Mouse (Mus musculus) cerebellum, adult 9-10 months (tissue): ENCODE data around the gene Mum1.
A peak's percentile ranks its signal among the peaks of the same experiment; 100 is the strongest.

Source experiments
- DNase-seq: peaks from one replicate; pipeline ENCODE4 v3.0.0; 2022

The Mum1 gene

DNA sequence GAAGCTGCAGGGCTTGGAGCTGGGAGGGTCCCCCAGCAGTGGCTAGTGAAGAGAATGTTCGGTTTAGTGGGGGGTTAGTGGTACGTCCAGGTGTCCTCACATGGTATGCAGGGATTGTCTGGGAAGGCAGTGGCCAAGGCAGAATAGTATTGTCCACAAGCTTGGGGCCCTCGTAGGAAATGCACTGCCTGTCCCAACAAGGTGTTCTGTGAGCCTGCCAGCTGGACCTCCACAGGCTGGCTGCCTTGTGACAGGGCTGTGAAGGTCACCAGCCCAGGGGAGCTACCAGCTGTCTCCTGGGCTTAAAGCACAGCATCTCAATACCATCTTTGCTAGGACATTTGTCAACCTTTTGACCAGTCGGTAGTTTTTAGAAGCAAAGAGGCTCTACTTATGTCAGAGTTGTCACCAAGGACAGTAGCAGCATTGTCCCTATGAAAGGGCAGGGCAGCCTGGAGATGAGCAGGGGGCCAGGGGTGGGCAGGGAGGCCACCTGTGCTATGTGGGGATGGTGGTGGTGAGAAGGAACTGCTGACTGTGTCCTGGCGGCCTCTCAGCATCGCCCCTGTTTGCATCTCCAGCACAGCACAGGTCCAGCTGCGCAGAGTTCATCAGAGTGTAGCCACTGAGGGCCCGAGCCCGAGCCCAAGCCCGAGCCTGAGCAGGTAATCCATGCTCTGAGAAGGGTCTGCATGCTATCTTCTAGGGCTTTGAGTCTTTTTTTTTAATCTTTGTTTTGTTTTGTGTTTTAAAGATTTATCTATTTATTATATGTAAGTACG is 26.4 kb downstream of the Mum1 start:
- no peak for DNase-seq

DNA sequence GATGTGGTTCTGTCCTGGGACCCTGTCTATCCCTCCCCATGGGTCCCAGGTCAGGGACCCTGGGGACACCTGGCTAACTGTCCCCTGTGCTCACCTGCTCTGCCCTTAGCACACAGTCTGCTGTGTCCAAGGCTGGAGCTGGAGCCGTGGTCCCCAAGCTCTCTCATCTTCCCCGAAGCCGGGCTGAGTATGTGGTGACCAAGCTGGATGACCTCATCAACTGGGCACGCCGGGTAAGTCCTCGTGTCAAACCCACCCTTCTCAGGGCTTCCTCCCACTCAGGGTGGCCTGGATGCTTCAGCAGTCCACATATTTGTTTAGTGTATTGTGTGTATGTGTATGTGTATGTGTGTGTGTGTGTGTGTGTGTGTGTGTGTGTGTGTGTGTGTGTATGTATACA is 27.3 kb downstream of the Mum1 start:
- DNase-seq, result no peak

DNA sequence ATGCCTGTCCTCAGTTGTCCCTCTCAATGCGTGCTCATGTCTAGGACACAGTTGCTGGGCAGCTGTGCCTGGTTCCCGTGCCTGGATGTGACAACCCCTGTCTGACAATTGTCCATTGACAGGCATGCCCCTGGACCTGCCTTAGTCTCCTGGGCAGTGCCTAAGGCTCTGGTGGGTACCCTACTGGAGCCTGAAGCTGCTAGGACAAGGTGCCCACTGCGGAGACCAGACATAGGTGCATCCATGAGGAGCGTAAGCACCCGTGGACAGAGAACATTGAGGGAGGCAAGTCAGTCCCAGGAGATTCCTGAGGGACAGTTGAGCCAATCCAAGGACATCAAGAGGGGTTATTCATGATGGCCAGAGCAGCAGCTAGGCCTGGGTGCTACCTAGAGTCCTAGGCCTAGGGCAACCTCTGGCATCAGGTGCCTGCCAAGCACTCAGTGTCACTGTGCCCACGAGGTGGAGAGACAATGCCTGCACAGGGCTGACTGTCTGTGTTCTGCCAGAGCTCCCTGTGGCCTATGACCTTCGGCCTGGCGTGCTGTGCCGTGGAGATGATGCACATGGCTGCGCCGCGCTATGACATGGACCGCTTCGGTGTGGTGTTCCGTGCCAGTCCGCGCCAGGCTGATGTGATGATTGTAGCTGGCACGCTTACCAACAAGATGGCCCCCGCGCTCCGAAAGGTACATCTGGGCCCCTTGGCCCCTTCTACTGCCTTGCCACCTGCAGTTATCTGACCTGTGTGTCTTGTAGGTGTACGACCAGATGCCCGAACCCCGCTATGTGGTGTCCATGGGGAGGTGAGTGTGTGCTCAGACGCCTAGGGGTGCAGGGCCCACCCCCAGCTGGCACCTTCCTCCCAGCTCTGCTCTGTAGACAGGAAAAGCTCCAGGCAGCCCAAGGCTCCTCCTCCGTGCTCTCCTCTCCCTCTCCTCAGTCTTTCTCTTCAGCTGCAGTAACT is 28.4 kb downstream of the Mum1 start:
- DNase-seq, result no peak

DNA sequence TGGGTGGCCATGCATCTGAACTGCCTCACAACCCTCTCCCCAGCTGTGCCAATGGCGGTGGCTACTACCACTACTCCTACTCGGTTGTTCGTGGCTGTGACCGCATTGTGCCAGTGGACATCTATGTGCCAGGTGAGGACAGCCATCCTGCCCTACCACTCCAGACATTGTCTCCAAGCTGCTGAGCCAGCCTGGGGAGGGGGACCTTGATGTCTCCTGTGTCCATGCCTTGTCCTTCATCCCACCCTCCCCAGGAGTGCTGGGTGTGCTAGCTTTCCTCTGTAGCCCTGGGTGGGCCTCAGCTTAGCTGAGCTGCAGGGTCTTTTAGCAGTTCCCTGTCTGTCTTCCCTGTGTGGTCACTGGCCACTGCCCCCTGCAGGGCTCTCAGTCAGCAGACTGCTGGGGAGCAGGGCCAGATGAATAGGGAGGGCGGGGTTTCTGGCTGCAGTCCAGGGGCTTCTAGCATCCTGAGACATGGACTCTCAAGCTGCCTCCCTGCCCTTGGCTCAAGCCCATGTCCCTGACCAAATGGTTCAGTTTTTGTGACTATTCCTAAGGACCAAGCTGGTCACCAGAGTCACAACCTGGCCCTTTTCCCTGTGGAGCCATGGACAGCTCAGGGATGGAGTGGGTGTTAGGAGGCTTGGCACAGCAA is 29.8 kb downstream of the Mum1 start:
- no peak for DNase-seq

DNA sequence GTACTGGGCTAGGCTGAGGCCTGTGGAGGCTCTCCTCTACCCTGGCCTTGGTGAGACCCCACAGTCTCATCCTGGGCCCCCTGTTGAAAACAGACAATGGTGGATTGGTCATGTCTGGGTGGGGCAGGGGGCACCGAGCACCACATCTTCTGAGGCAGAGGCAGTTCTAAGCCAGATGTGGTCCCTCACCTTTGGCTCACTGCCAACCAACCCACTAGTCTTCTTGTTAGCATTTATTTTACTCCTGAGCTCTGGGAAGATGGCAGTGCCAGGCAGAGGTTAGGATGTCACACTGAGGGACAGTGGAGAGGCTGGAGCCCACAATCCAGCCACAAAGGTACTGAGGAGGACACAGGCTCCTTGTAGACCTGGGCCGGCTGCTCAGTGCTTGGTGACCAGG is 31.7 kb downstream of the Mum1 start:
- peak; percentile 62 for DNase-seq

DNA sequence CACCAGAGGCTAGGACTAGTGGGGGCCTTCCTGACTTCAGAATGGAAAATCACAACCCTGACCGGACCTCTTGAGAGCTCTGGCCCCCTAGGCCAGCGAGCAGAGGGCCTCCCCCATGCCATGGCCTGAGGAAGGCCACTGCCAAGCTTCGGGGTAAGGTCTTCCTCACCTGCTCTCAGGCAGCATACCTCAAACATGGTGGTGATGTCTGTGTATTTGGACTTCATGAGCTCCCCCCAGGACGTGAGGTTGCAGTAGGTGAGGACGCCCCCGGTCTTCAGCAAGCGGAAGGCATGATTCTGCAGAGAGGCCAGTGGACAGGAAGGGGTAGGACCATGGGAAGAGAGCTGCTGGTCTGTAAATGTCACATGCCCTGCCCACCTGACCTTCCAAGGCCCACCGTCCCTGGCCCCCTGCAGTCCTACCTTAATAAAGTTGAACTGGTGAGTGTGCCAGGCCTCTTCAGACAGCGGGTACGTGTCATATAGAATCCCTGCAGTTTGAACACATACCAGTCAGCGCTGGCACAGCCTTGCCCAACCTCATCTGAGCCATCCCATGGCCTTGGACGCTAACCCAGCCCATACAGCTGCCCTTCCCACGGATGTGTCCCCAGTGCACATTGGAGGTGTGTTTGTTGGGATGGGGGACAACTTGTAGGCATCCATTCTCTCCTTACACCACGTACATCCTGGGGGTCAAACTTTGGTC is 32.7 kb downstream of the Mum1 start:
- peak; percentile 66 for DNase-seq

DNA sequence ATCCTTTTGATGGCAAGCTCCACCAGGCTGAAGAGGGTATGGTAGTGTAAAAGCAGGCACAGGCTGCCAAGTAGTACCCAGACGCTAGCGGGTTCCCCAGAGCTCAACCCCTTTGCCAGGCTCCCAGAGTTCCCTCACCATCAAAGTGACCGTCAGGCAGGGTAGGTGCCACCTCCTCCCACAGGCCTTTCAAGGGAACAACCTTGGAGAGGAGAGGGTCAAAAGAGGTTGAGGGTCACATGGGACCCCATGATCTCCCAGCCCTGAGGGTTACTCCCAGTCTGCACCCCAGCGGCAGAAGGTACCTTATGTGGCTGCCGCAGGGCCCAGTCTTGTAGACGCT is 33.2 kb downstream of the Mum1 start:
- DNase-seq, result no peak

DNA sequence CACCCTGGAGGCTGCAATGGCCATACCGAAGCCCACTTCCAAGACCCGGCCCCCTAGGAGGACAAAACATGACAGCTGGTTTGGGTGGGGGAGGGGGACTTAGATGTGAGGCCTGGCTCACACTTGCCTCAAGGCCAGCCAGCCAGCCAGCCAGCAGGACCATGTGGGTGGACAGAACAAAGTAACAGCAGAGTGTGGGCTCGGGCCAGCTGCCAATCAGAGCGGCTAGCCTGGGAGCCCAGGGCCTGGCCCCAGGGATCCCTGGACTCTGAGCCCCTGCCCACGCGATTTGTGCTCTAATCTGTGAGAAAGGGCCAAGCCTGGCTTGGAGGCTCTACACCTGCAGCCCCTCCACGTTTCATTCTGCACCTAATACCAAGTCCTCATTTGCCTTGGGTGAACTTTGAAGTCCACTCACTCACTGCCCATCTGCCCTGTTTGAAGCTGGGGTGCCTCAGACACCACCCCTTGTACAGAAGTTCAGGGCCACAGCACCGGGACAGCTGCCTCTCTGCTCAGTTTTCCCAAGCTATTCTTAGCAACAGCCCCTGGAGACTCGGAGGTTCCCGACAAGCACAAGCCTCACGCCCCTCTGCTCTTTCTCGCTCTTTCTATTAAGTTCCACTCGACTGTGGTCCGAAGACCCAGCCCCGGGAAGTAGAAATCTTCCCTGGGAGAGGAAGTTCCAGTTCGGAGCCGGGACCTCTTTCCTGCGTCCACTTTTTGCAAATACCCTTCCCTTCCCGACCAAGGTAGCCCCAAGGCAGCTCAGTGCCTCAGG is 33.8 kb downstream of the Mum1 start:
- peak; percentile 83 for DNase-seq

DNA sequence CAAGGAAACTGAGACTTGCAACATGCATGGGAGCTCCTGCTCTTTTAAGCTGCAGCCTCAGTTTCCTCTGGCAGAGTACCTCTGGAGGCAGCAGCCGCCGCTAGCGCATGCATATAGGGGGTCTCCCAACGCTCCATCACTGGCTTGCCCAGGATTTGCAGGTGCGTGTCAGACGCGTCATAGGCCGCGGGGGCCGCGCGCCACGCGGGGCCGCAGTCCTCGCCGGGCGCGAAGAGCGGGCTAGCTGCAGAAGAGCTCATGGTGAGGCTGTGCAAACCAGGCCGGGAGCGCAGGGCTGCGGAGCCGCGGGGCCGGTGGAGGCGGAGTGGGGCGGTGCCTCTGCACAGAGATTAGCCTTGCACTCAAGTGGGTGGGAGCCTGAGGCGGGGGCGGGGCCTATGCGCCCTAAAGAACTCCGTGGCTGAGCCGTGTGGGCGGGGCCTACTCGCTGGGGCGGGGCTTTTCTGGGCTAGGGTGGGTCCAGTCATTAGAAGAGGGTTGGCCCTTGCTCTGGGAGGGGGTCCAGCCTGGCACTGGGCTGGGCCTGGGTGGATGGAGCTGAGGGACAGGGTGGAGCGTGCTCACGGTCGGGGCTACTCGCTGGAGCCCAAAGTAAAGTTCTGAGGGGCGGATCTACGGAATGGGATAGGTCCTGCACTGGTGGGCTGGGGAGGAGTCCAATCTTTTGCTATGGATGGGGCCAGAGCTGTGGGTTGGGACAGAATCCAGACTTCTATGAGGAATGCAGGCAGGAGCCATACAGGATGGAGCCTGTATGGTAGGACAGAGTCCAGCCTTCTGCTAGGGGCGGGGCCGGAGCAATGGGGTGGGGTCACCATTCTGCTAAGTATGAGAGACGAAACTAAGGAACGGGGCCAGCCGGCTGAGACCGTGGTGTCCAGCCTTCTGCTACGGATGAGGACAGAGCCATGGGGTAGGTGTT is 34.7 kb downstream of the Mum1 start, which contains the start of the genes Gamt and Dazap1:
TSS of gene Gamt (minus strand) at position 371 of the 943 bp plus-strand sequence.
TSS of gene Dazap1 (plus strand) at position 845 of the 943 bp plus-strand sequence.
- peak; percentile 93 for DNase-seq

DNA sequence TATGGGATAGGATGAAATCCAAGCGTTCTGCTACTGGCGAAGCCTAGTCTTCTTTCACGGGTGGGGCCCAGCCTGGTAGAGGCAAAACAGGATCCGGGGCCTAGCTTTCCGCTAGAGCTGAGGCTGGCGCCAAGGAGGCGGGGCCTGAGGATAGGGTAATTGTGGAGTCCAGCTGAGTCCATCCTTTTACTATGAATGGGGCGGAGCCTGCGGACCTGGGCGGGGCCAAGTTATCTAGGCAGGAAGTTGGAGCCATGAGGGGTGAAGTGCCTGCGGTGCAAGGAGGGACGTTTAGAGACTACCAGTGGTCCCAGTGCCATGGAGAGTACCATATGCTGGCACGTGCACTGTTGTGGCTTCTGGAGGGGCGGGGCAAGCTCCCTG is 35.3 kb downstream of the Mum1 start:
- peak; percentile 95 for DNase-seq

DNA sequence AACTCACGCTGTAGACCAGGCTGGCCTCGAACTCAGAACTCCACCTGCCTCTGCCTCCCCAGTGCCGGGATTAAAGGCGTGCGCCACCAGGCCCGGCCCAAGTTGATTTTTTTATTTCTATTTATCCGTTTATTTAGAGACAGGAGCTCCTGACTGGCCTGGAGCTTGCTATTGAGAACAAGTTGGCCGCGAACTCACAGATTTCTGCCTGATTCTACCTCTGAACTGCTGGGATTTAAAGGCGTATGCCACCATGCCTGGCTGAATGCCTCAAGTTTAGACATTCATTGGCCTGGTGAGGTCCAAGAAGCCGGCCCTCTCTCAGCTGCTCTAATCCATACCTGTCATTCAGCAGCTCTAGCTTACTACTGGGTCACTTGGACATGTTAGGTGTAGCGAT is 35.9 kb downstream of the Mum1 start:
- peak; percentile 64 for DNase-seq

DNA sequence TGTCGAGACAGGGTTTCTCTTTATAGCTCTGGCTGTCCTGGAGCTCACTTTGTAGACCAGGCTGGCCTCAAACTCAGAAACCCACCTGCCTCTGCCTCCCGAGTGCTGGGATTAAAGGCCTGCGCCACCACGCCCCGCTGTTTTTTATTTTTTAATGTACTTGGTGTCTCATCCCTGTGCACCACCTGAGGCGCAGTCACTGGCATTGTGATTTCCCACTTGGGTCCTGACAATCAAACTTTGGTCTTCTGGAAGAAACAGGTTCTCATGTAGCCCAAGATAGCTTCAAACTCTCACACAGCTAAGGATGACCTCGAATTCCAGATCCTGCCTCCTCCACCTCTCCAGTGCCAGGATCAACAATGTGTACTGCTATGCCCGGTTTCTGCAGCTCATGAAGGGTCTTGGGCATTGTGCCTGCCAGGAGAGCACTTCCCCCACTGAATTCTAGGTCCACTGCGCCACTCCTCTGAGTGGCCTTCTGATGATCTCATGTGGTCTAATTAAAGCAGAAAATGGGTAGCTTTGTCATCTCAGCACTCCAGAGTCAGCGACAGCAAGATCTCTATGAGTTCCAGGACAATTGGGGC is 36.6 kb downstream of the Mum1 start:
- DNase-seq, result peak; percentile 70

DNA sequence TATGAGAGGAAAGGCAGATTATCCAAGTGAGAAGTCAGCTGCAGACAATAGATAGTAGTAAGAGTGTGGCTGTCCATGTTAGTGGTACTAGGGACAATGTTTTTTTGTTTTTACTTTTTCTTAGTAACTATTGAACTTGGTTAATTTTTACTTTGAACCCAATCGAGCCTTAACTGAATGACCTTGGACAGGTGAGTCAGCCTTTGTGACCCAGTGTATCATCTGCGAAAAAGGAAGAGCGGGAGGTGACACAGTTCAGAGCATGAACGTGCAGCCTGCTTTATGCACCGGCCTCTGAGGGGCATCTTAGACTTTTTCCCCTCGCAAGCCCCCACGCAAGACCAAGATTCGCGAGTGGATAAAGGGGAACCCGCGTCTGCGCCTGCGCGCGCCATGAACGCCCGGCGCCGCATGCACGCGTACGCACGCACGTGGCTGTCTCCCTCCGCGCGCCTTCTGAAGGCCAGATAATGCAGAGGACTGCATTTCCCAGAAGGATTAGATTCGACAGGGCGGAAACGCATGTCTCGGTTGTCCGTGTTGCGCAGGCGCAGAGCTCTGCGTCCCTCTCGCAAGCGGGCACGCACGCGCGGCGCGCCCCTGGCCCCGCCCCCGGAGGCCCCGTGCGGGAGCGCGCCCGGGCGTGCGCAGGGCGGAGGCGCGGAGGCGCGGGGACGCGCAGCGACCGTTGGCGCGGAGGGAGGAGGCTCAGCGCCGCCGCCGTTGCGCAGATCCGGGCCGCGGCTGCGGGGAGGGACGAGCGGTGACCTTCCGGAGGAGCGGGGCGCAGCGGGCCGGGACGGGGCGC is 38.3 kb downstream of the Mum1 start:
- peak; percentile 99 for DNase-seq

DNA sequence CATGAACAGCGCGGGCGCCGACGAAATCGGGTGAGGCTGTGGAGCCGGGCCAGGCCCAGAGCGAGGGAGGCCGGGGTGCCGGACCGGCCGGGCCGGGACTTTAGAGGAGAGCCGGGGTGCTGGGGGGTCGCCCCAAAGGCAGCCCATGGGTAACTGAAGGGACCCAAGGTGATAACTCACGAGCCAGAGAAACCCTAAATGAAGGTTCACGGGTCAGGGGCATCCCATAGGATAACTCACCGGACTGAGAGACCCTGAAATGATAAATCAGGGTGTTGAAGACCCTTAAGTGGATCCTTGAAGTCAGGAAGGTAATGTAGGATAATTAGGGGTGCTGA is 38.9 kb downstream of the Mum1 start:
- no peak for DNase-seq

DNA sequence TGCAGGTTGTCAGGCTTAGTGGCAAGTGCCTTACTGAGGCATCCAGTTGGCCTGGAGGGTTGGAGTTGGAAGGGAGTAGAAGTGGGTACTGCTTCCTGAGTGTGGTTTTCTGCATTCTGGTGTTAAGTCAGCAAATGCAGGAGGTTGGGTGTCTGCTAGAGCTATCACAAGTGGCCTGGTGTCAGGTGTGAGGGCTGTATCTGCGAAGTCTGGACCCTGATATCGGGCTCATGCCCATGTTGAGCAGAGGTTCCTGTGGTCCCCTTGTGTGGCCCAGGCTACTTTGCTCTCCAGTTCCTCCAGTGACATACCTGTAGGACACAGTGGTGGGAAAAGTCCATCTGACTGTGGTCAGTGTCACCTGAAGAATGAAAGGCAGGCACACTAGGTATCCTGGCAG is 43.9 kb downstream of the Mum1 start:
- DNase-seq, result no peak

DNA sequence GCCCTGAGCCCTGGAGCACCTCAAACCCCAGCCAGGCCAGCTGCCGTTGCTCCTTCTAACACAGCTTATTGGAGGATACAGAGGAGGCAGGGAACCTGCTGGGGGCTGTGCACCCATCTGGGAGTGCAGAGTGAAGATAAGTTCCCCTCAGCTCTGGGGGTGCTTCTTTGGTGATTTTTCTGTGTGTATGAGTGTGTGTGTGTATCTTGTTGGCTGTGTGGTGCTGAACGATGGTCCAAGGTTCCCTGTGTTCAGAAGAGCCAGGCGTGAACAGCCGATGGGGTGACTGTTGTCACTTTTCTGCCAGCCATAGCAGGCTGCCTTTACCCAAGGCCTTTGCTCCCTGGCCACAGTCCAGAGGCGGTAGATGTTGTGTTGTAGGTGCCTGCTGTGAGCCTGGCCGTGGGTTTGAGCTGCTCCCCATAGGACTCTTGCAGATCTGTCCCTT is 44.5 kb downstream of the Mum1 start:
- DNase-seq, result no peak

DNA sequence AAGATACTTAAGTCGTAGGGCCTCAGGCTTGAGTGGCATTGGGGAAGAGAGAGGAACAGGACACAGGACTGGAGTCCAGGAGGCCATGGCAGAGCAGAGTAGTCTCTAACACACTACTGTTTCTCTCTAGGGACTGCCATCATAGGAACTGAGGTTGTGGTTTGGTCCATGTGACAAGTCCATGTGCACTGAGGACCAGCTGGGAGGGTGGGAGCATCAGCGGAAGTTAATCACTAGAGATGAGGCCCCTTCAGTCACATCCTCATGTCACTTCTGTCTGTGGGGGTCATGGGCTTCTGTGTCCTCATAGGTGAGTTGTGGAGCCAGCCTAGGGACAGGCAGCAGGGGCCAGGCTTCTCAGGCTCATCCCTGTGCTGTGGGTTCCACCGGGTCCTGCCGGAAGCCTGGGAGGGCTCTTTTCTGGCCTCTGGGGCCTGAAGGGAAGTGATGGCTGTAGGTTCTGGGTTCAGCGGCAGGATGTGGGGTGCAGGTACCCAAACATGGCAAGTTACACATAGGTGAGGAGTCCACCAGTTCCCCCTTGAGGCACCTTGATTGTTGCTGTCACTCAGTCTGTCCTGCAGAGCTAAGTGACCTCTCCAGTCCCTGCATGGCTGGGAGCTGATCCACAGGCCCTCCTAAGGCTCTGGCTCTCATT is 45.1 kb downstream of the Mum1 start:
- no peak for DNase-seq

DNA sequence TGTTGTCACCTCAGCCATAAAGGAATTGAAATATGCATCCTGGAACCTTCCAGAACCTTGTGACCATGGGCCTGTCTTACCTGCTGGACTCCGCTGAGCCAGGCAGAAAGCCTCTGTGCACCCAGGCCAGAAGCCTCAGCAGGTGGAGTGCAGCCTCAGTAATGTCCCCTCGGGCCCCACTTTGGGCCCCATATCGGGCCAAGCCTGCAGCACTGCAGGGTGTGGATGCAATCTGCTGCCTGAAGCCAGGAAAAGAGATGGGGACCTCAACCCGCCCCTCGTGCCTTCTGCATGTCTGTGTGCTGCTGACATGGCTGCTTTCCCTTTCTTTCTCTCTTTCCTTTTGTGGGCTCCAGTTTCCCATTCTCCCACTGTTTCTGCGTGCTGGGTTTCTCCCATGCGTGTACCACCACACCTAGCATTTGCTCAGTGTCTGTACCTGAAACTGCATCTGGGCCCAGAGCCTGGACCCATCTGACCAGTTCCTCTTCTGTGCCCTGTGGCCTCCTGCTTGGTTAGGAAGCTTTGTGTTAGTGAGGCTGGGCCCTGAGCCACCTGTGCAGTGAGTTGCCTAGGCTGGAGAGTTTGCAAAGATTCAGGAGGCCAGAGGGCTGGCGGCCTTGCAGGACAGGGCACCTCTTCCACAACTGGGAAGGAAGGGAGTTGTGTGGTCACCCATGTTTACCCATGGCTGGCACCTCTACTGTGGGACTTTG is 45.8 kb downstream of the Mum1 start:
- DNase-seq, result no peak
